Mouse (Mus musculus) forebrain, embryonic 12.5 days (tissue): ENCODE measurements around the gene Lmntd1. TPM values are rescaled to one million over a fixed set of nuclear protein-coding genes. Genes with fewer than 3 reads are reported as not detected.

Experiments used
- ATAC-seq: fragments of 200-750 bp; cut with Nextera tagmentation; 2 replicates; pipeline ENCODE4 v1.8.0; 2017; ENCODE audit warnings: moderate TSS enrichment; ENCODE audit not compliant: low FRiP score
- H3K27ac ChIP-seq: fragments of 300-500 bp; sonication (generic); 2 replicates; pipeline ENCODE4 v1.5.1; 2016; ENCODE audit warnings: mild to moderate bottlenecking
- H3K27me3 ChIP-seq: fragments of 300-500 bp; sonication (generic); 2 replicates; pipeline ENCODE4 v1.6.1; 2016; ENCODE audit warnings: mild to moderate bottlenecking
- H3K36me3 ChIP-seq: fragments of 300-500 bp; sonication (generic); replicated peaks from 2 replicates; pipeline ENCODE4 v1.6.1; 2016; ENCODE audit warnings: mild to moderate bottlenecking
- H3K4me1 ChIP-seq: fragments of 300-500 bp; sonication (generic); 2 replicates; pipeline ENCODE4 v1.6.1; 2016
- H3K4me2 ChIP-seq: fragments of 300-500 bp; sonication (generic); 2 replicates; pipeline ENCODE4 v1.6.1; 2016; ENCODE audit warnings: mild to moderate bottlenecking, moderate library complexity
- H3K4me3 ChIP-seq: fragments of 300-500 bp; sonication (generic); replicated peaks from 2 replicates; pipeline ENCODE4 v1.5.1; 2016; ENCODE audit warnings: mild to moderate bottlenecking
- H3K9ac ChIP-seq: fragments of 300-500 bp; sonication (generic); 2 replicates; pipeline ENCODE4 v1.6.1; 2016; ENCODE audit warnings: mild to moderate bottlenecking
- H3K9me3 ChIP-seq: fragments of 300-500 bp; sonication (generic); 2 replicates; pipeline ENCODE4 v1.6.1; 2016
- WGBS: fragments of 180-500 bp; shearing (Covaris S2); methylation state at CpG from one replicate; pipeline ENCODE4 v1.1.7; 2016; 5-methylcytosine and 5-hydroxymethylcytosine counted together
- polyA plus RNA-seq: library from polyadenylated mRNA; unstranded; fragments of >200 nt; fragmentation: Nextera tagmentation; extraction: Ambion mirVana; gene quantifications from 2 replicates; pipeline ENCODE4 v1.2.1, GENCODE M21; 2016

The Lmntd1 gene
- polyA plus RNA-seq, 1 experiment from 2014 or later = 0.47 TPM

GRCm38 (mm10) chr6:145464027-145464426 lies 150.1 kb downstream of the Lmntd1 start:
- Histone ChIP-seq H3K4me2 (no peak overlapping the region), H3K9ac (no peak overlapping the region), H3K27me3 (no peaks in the 10 kb centered on the region), H3K36me3 (no peaks in the 10 kb centered on the region), H3K4me1 (peaks cover 3% of the 10 kb centered on the region; the same call in 1 of the 2 replicates), H3K27ac (no peak overlapping the region), H3K9me3 (no peaks in the 10 kb centered on the region), H3K4me3 (no peak overlapping the region)
- WGBS = 88% methylated on average over 4 of the region's 4 CpGs
- ATAC-seq = no peak

- no peak overlapping the region for H3K27ac ChIP-seq
- no peaks in the 10 kb centered on the region for H3K27me3 ChIP-seq
- H3K9me3 ChIP-seq = no peaks in the 10 kb centered on the region
- H3K4me1 ChIP-seq = no peaks in the 10 kb centered on the region
- no peaks in the 10 kb centered on the region for H3K36me3 ChIP-seq
- no peak overlapping the region for H3K4me2 ChIP-seq
- no peak overlapping the region for H3K9ac ChIP-seq
- no peak overlapping the region for H3K4me3 ChIP-seq
- ATAC-seq = no peak
- WGBS = 86% methylated on average over 12 of the region's 12 CpGs
These were observed 151.4 kb downstream of the Lmntd1 start for GRCm38 (mm10) chr6:145462677-145463245.

GRCm38 (mm10) chr6:145457066-145457465 lies 157.1 kb downstream of the Lmntd1 start:
- ATAC-seq = no peak
- 89% methylated on average over 15 of the region's 15 CpGs for WGBS
- Histone ChIP-seq H3K9me3 (no peaks in the 10 kb centered on the region), H3K4me2 (no peak overlapping the region), H3K4me1 (no peaks in the 10 kb centered on the region), H3K27me3 (no peaks in the 10 kb centered on the region), H3K27ac (no peak overlapping the region), H3K36me3 (no peaks in the 10 kb centered on the region), H3K9ac (no peak overlapping the region), H3K4me3 (no peak overlapping the region)

GRCm38 (mm10) chr6:145450628-145451403 lies 163.3 kb downstream of the Lmntd1 start:
- Histone ChIP-seq H3K4me3 (no peak overlapping the region), H3K36me3 (no peaks in the 10 kb centered on the region), H3K4me1 (no peaks in the 10 kb centered on the region), H3K27me3 (no peaks in the 10 kb centered on the region), H3K9me3 (no peaks in the 10 kb centered on the region), H3K9ac (no peak overlapping the region), H3K27ac (no peak overlapping the region), H3K4me2 (no peak overlapping the region)
- WGBS = 83% methylated on average over 15 of the region's 15 CpGs
- no peak for ATAC-seq

- H3K27ac ChIP-seq = no peak overlapping the region
- no peak overlapping the region for H3K4me2 ChIP-seq
- WGBS = 70% methylated on average over 2 of the region's 2 CpGs
- no peak for ATAC-seq
- H3K9me3 ChIP-seq = no peaks in the 10 kb centered on the region
- no peaks in the 10 kb centered on the region for H3K36me3 ChIP-seq
- H3K4me3 ChIP-seq = no peak overlapping the region
- H3K27me3 ChIP-seq = no peaks in the 10 kb centered on the region
- no peak overlapping the region for H3K9ac ChIP-seq
- no peaks in the 10 kb centered on the region for H3K4me1 ChIP-seq
These were observed 165.8 kb downstream of the Lmntd1 start for GRCm38 (mm10) chr6:145448361-145448760.

GRCm38 (mm10) chr6:145445811-145446500 lies 168.2 kb downstream of the Lmntd1 start:
- Histone ChIP-seq H3K27me3 (no peaks in the 10 kb centered on the region), H3K4me3 (no peak overlapping the region), H3K4me1 (no peaks in the 10 kb centered on the region), H3K9me3 (no peaks in the 10 kb centered on the region), H3K9ac (no peak overlapping the region), H3K4me2 (no peak overlapping the region), H3K36me3 (no peaks in the 10 kb centered on the region), H3K27ac (no peak overlapping the region)
- 90% methylated on average over 8 of the region's 8 CpGs for WGBS
- ATAC-seq = no peak

GRCm38 (mm10) chr6:145445380-145445779 lies 168.7 kb downstream of the Lmntd1 start:
- 83% methylated on average over 4 of the region's 4 CpGs for WGBS
- no peaks in the 10 kb centered on the region for H3K9me3 ChIP-seq
- H3K4me3 ChIP-seq = no peak overlapping the region
- no peaks in the 10 kb centered on the region for H3K27me3 ChIP-seq
- H3K27ac ChIP-seq = no peak overlapping the region
- H3K4me1 ChIP-seq = no peaks in the 10 kb centered on the region
- no peak for ATAC-seq
- H3K4me2 ChIP-seq = no peak overlapping the region
- H3K36me3 ChIP-seq = no peaks in the 10 kb centered on the region
- no peak overlapping the region for H3K9ac ChIP-seq

GRCm38 (mm10) chr6:145442786-145443185 lies 171.3 kb downstream of the Lmntd1 start:
- Histone ChIP-seq H3K36me3 (no peaks in the 10 kb centered on the region), H3K4me1 (no peaks in the 10 kb centered on the region), H3K4me2 (no peak overlapping the region), H3K9me3 (no peaks in the 10 kb centered on the region), H3K27me3 (no peaks in the 10 kb centered on the region), H3K27ac (no peak overlapping the region), H3K9ac (no peak overlapping the region), H3K4me3 (no peak overlapping the region)
- ATAC-seq = no peak
- WGBS = 57% methylated on average over 13 of the region's 13 CpGs

- ATAC-seq = no peak
- no peak overlapping the region for H3K27ac ChIP-seq
- WGBS = 70% methylated on average over 18 of the region's 18 CpGs
- H3K4me1 ChIP-seq = no peaks in the 10 kb centered on the region
- H3K27me3 ChIP-seq = no peaks in the 10 kb centered on the region
- no peaks in the 10 kb centered on the region for H3K36me3 ChIP-seq
- H3K9ac ChIP-seq = no peak overlapping the region
- no peak overlapping the region for H3K4me3 ChIP-seq
- H3K4me2 ChIP-seq = no peak overlapping the region
- no peaks in the 10 kb centered on the region for H3K9me3 ChIP-seq
These were observed 172.6 kb downstream of the Lmntd1 start for GRCm38 (mm10) chr6:145441416-145442110.

- Histone ChIP-seq H3K4me2 (no peak overlapping the region), H3K9ac (no peak overlapping the region), H3K9me3 (no peaks in the 10 kb centered on the region), H3K27me3 (no peaks in the 10 kb centered on the region), H3K4me1 (no peaks in the 10 kb centered on the region), H3K4me3 (no peak overlapping the region), H3K36me3 (no peaks in the 10 kb centered on the region), H3K27ac (no peak overlapping the region)
- 93% methylated on average over 5 of the region's 5 CpGs for WGBS
- ATAC-seq = no peak
These were observed 175.3 kb downstream of the Lmntd1 start for GRCm38 (mm10) chr6:145438851-145439250.

- no peak overlapping the region for H3K4me3 ChIP-seq
- H3K36me3 ChIP-seq = no peaks in the 10 kb centered on the region
- H3K27ac ChIP-seq = no peak overlapping the region
- no peaks in the 10 kb centered on the region for H3K27me3 ChIP-seq
- no peaks in the 10 kb centered on the region for H3K4me1 ChIP-seq
- ATAC-seq = no peak
- WGBS = 90% methylated on average over 10 of the region's 10 CpGs
- H3K9me3 ChIP-seq = no peaks in the 10 kb centered on the region
- H3K4me2 ChIP-seq = no peak overlapping the region
- no peak overlapping the region for H3K9ac ChIP-seq
These were observed 178.4 kb downstream of the Lmntd1 start for GRCm38 (mm10) chr6:145435764-145436163.

- Histone ChIP-seq H3K36me3 (no peaks in the 10 kb centered on the region), H3K9me3 (no peaks in the 10 kb centered on the region), H3K4me1 (no peaks in the 10 kb centered on the region), H3K4me3 (no peak overlapping the region), H3K4me2 (no peak overlapping the region), H3K27ac (no peak overlapping the region), H3K9ac (no peak overlapping the region), H3K27me3 (no peaks in the 10 kb centered on the region)
- ATAC-seq = no peak
- WGBS = 90% methylated on average over 1 of the region's 1 CpGs
These were observed 179.0 kb downstream of the Lmntd1 start for GRCm38 (mm10) chr6:145435156-145435555.
